Mouse (Mus musculus) kidney, embryonic 16.5 days (tissue): Measurements from ENCODE around the gene Pgm2l1. TPM values are rescaled to one million over a fixed set of nuclear protein-coding genes. Genes with fewer than 3 reads are reported as not detected.

ENCODE experiments used
- ATAC-seq: fragments of 200-750 bp; cut with Nextera tagmentation; 2 replicates; pipeline ENCODE4 v1.8.0; 2017; ENCODE audit warnings: moderate TSS enrichment; ENCODE audit not compliant: low FRiP score, low TSS enrichment
- H3K27ac ChIP-seq: fragments of 300-500 bp; sonication (generic); 2 replicates; pipeline ENCODE4 v1.5.1; 2014; ENCODE audit warnings: low read length
- H3K27me3 ChIP-seq: fragments of 300-500 bp; sonication (generic); 2 replicates; pipeline ENCODE4 v1.6.1; 2014; ENCODE audit warnings: low read length, control low read depth, mixed read lengths; ENCODE audit not compliant: insufficient read depth
- H3K36me3 ChIP-seq: fragments of 300-500 bp; sonication (generic); 2 replicates; pipeline ENCODE4 v1.6.1; 2014; ENCODE audit warnings: low read length, control low read depth, mixed read lengths; ENCODE audit not compliant: insufficient read depth
- H3K4me1 ChIP-seq: fragments of 300-500 bp; sonication (generic); 2 replicates; pipeline ENCODE4 v1.6.1; 2014; ENCODE audit warnings: low read length, control low read depth, mixed read lengths; ENCODE audit not compliant: insufficient read depth
- H3K4me2 ChIP-seq: fragments of 300-500 bp; sonication (generic); replicated peaks from 2 replicates; pipeline ENCODE4 v1.6.1; 2014; ENCODE audit warnings: low read depth, low read length
- H3K4me3 ChIP-seq: fragments of 300-500 bp; sonication (generic); 2 replicates; pipeline ENCODE4 v1.5.1; 2014; ENCODE audit warnings: mild to moderate bottlenecking, low read length
- H3K9ac ChIP-seq: fragments of 300-500 bp; sonication (generic); replicated peaks from 2 replicates; pipeline ENCODE4 v1.6.1; 2014; ENCODE audit warnings: low read length
- H3K9me3 ChIP-seq: fragments of 300-500 bp; sonication (generic); 2 replicates; pipeline ENCODE4 v1.6.1; 2016; ENCODE audit warnings: low read length, control low read depth
- WGBS: fragments of 180-500 bp; shearing (Covaris S2); extraction: QIAGEN DNeasy Blood & Tissue Kit; methylation state at CpG from one replicate; pipeline ENCODE4 v1.1.7; 2014; 5-methylcytosine and 5-hydroxymethylcytosine counted together
- polyA plus RNA-seq: library from polyadenylated mRNA; unstranded; fragments of >200 nt; fragmentation: Nextera tagmentation; extraction: Ambion mirVana; gene quantifications from 2 replicates; pipeline ENCODE4 v1.2.1, GENCODE M21; 2015

Gene Pgm2l1
- polyA plus RNA-seq, 1 experiment from 2014 or later, result 3.4 TPM

DNA sequence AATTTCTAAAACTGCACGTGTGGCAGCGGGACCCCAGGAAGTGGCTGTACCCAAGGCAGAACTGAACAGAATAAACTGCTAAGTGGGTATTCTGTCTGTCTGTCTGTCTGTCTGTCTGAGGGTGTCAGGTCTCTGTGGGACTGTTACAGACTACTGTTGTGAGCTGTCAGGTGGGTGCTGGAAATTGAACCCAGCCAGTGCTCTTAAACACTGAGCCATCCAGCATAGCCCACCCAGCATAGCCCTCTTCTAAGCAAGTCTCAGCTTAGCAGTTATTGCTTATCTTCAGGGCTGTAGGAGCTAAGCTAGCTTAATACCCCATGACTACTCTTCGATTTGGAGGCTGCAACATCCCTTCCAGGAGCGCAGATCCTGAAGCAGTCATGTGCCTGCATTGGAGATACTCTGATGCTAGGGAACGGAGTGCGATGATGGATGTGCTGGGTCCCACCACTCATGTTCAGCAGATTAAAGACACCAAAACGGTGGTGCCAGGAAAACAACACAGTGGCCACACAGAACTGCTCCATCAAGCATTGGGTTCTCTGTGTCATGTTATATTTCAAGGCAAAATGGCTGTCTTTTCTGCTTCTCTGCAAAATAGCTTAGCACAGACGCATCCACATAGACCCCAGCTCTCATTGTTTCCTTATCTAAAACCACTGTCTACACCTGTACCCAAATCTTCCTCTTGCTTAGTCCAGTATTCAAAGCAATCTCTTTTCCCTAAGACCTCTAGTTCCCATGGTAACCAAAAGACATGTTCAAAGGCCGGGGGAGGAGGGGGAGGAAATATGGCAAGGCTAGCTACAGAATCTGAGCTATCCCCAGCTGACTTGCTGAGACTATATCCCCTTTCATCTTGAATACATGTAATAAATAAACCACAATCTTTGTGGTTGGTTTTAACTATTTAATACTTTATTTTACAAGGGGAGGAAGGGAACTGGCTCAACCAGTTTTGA is 10.3 kb upstream of the Pgm2l1 start:
- H3K4me2 ChIP-seq, result no peak overlapping the region
- no peaks in the 10 kb centered on the region for H3K36me3 ChIP-seq
- peak overlapping the region; percentile 43; the same call in 1 of the 2 replicates for H3K27ac ChIP-seq
- no peak overlapping the region for H3K9ac ChIP-seq
- H3K9me3 ChIP-seq, result no peaks in the 10 kb centered on the region
- no peak for ATAC-seq
- H3K27me3 ChIP-seq, result no peaks in the 10 kb centered on the region
- peaks cover 13% of the 10 kb centered on the region for H3K4me1 ChIP-seq
- no peak overlapping the region for H3K4me3 ChIP-seq
- WGBS, result 66% methylated on average over 9 of the region's 9 CpGs

DNA sequence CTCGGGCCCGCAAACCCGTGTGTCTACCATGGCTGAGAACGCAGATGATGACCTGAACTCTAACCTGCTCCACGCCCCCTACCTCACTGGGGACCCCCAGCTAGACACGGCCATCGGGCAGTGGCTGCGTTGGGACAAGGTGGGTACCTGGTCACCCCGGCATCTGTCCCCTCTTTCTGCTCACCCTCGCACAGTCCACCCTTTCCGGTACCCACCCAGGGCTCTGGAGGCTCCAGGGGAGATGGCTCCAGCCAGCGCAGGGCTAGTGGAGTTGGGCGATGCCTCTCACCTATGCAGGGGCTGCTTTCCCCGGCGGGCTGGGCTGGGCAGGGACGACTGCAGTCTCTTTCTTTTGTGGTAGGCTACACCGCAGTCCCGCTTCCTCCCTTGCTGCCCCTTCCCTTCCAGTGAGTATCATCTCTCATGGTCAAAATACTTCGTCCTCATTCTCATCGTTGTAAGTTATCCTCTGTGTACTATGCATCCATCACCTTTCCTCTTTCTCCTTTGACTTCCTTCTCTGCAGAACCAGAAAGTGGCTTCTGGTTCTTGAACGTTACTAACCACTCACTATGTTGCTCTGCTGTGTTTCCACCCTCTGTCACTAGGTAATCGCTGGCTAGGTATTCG is 817 bp downstream of the Pgm2l1 start:
- 1% methylated on average over 23 of the region's 23 CpGs for WGBS

DNA sequence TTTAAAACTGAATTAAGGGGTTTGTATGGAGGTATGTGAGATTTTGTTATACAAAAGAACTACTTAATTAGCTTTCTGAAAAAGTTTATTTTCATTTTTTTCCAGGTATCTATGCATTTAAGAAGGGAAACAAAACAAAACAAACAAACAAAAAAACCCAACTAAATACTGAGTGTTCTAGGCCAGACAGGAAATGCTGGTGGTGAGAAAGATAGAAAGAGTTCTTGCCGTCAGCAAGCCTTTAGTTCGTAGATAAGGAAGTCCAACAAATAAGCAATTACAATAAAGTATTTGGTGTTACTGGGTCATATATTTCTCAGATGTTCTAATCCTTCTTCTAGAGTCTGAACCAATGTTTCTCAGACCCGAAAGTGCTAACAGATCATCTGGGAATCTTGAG is 1.8 kb downstream of the Pgm2l1 start:
- Histone ChIP-seq H3K9ac (no peak overlapping the region), H3K4me1 (peaks cover 13% of the 10 kb centered on the region), H3K4me3 (peak overlapping the region; percentile 79), H3K9me3 (no peaks in the 10 kb centered on the region), H3K27ac (no peak overlapping the region), H3K4me2 (peak overlapping the region; percentile 97), H3K36me3 (no peaks in the 10 kb centered on the region), H3K27me3 (no peaks in the 10 kb centered on the region)
- 52% methylated on average over 3 of the region's 3 CpGs for WGBS
- no peak for ATAC-seq

More for the DNA sequence above, 817 bp downstream of the Pgm2l1 start:
- peak overlapping the region; percentile 79 for H3K4me3 ChIP-seq
- no peaks in the 10 kb centered on the region for H3K27me3 ChIP-seq
- no peaks in the 10 kb centered on the region for H3K36me3 ChIP-seq
- peak overlapping the region; percentile 97 for H3K4me2 ChIP-seq
- peak overlapping the region; percentile 84 for H3K9ac ChIP-seq
- peak; percentile 71 for ATAC-seq
- peaks cover 11% of the 10 kb centered on the region for H3K4me1 ChIP-seq
- no peaks in the 10 kb centered on the region for H3K9me3 ChIP-seq
- H3K27ac ChIP-seq, result peak overlapping the region; percentile 91

DNA sequence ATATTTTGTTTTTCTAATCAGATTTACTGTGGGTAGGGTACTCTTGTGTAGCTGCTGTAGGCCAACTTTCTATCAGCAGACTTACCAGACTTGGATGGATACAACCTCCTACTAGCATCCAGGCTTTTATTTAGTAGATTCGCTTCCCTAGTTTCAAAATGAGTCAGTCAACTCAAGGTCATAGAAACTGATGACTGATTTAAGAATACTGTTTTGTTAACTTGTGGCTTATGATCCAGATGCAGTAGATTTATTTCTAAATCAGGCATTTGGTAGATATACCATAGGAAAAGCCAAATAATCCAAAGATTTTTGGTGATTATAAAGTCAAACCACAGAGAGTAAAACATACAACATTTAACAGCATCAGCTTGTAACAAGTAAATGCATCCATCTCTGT is 3.5 kb downstream of the Pgm2l1 start:
- no peaks in the 10 kb centered on the region for H3K27me3 ChIP-seq
- H3K4me1 ChIP-seq, result peaks cover 14% of the 10 kb centered on the region
- no peak overlapping the region for H3K27ac ChIP-seq
- WGBS, result 88% methylated on average over 1 of the region's 1 CpGs
- H3K4me2 ChIP-seq, result no peak overlapping the region
- H3K36me3 ChIP-seq, result no peaks in the 10 kb centered on the region
- H3K9me3 ChIP-seq, result no peaks in the 10 kb centered on the region
- H3K4me3 ChIP-seq, result no peak overlapping the region
- no peak for ATAC-seq
- no peak overlapping the region for H3K9ac ChIP-seq

DNA sequence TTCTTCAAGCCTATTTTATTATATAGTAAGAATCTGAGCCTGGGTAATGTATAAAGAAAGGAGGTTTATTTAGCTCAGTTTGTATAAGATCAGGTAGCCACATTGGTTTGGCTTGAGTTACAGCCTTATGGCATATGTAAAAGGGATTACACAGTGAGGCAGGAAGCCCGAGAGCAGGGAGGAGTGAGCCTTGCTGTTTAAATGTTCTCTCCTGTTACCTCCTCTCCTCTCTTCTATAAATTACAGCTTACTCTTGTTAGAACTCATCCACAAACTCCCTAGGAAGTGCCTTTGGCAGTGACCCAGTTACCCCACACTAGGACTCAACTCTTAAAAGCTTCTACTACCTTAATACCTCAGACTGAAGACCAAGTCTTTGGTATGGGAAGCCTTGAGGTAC is 4.5 kb downstream of the Pgm2l1 start:
- Histone ChIP-seq H3K36me3 (no peaks in the 10 kb centered on the region), H3K27me3 (no peaks in the 10 kb centered on the region), H3K9ac (no peak overlapping the region), H3K4me1 (peaks cover 14% of the 10 kb centered on the region), H3K9me3 (no peaks in the 10 kb centered on the region), H3K27ac (no peak overlapping the region), H3K4me2 (no peak overlapping the region), H3K4me3 (no peak overlapping the region)
- 5% methylated on average over 1 of the region's 1 CpGs for WGBS
- no peak for ATAC-seq

DNA sequence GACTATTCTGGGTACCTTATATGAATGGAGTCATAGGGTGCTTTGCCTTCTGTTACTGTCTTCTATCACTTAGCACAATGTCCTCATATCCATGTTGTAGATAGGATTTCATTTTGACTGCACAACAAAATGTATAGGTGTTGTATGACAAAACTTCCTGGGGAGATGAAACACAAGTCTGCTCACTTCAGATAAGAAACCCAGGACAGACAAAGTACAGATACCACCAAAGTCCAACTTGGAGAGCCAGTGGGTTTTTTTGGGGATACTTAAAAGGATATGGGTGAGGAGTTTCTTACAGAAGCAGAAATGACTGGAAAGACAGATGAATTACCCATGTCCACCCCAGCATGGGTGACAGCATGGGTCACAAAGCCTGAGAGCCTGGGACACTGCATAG is 6.5 kb downstream of the Pgm2l1 start:
- H3K4me1 ChIP-seq, result peaks cover 7% of the 10 kb centered on the region; the same call in 1 of the 2 replicates
- ATAC-seq, result no peak
- no peaks in the 10 kb centered on the region for H3K9me3 ChIP-seq
- no peaks in the 10 kb centered on the region for H3K36me3 ChIP-seq
- no peaks in the 10 kb centered on the region for H3K27me3 ChIP-seq
- H3K9ac ChIP-seq, result no peak overlapping the region
- H3K4me3 ChIP-seq, result no peak overlapping the region
- no peak overlapping the region for H3K4me2 ChIP-seq
- no peak overlapping the region for H3K27ac ChIP-seq

DNA sequence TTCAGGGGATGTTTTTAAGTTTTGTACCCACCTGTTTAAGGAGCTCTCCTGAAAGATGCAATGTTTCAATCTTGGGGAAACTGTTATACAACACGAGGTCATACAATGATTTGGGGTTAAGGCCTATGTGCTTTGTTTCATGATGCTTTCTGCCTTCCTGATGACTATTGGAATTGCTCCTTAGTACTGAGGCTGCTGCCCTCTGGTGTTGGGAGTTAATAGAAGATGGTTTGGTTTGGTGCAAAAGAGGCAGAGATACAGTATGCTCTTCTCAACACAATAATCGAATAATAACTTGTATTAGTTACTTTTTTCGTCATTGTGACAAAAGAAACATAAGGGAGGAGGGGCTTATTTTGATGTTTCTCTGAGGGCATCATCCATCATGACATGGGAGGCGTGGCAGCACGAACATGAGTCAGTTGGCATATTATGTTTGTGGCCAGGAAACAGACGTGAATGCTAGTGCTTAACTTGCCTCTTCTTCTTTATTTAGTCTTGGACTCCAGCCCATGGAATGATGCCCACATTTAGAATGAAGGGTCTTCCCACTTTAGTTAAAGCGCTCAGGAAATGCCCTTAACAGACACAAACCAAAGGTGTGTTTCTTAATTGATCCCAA is 7.2 kb downstream of the Pgm2l1 start:
- Histone ChIP-seq H3K27ac (no peak overlapping the region), H3K9ac (no peak overlapping the region), H3K4me3 (no peak overlapping the region), H3K4me1 (0 out of 2 replicates have a peak, but pooled peaks cover 3% of the 10 kb centered on the region), H3K36me3 (no peaks in the 10 kb centered on the region), H3K9me3 (no peaks in the 10 kb centered on the region), H3K4me2 (no peak overlapping the region), H3K27me3 (no peaks in the 10 kb centered on the region)
- 63% methylated on average over 7 of the region's 7 CpGs for WGBS
- ATAC-seq, result no peak

DNA sequence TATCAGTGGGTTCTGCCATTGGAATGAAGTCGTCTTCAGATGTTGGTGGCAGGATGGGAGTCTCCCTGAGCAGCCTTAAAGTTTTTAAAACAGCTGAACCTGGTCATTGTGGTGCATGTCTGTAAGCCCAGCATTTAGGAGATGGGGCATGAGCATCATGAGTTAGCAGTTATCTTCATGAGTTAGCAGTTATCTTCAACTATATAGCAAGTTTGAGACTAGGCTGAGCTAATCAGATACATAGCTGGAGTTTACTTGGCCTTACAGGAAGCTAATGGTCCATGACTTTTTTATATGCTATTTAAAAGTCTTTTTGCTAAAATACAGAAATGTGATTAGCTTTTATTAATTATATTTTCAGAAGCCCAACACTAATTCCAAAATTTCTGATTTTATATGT is 11.1 kb downstream of the Pgm2l1 start:
- Histone ChIP-seq H3K4me3 (no peak overlapping the region), H3K4me1 (peaks cover 3% of the 10 kb centered on the region; the same call in 1 of the 2 replicates), H3K4me2 (no peak overlapping the region), H3K9ac (no peak overlapping the region), H3K27ac (no peak overlapping the region), H3K27me3 (no peaks in the 10 kb centered on the region), H3K36me3 (no peaks in the 10 kb centered on the region), H3K9me3 (no peaks in the 10 kb centered on the region)
- no peak for ATAC-seq
- 91% methylated on average over 1 of the region's 1 CpGs for WGBS

DNA sequence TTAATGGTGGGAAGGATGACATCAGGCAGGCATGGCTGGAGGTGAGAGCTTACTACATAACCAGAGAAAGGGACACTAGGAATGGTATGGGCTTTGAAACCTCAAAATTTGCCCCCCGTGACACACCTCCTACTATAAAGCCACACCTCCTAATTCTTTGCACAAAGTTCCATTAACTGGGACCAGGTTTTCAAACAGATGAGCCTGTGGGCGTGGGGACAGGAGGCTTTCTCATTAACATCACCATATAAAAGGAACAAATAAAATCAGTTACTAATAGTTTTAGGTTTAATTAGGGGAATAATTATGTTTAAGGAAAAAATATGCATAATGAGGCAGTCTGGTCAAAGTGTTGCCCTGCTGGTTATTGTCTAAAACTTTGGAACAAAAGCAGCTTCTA is 13.4 kb downstream of the Pgm2l1 start:
- Histone ChIP-seq H3K27ac (no peak overlapping the region), H3K9me3 (no peaks in the 10 kb centered on the region), H3K4me2 (no peak overlapping the region), H3K27me3 (no peaks in the 10 kb centered on the region), H3K36me3 (no peaks in the 10 kb centered on the region), H3K9ac (no peak overlapping the region), H3K4me3 (no peak overlapping the region), H3K4me1 (no peaks in the 10 kb centered on the region; the same call in 1 of the 2 replicates)
- no peak for ATAC-seq
- 81% methylated on average over 2 of the region's 2 CpGs for WGBS
